Mouse (Mus musculus) stomach, postnatal 0 days (tissue): ENCODE results near the gene Git1.
"Not testable (repeated sequence)": the region's sequence is repeated elsewhere in the genome, so short reads cannot be mapped to it uniquely, and the experiment has no call there.

Experiments used
- CTCF ChIP-seq: IDR thresholded peaks from 2 replicates; pipeline ENCODE4 v1.5.1; 2016; ENCODE audit warnings: antibody characterized with exemption, low read depth, mild to moderate bottlenecking, moderate library complexity
- EP300 ChIP-seq: optimal IDR thresholded peaks from 2 replicates; pipeline ENCODE3; 2016; ENCODE audit warnings: antibody characterized with exemption

DNA sequence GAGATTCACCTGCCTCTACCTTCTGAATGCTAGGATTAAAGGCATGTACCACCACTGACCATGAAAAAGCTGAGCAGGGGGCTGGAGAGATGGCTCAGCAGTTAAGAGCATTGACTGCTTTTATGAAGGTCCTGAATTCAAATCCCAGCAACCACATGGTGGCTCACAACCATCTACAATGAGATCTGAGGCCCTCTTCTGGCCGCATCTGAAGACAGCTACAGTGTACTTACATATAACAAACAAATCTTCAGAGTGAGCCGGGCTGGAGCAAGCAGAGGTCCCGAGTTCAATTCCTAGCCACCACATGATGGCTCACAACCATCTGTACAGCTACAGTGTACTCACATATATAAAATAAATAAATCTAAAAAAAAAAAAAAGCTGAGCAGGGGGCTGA lies 35.1 kb downstream of the Git1 start:
- peak; percentile 20; the same call in 1 of the 2 replicates for TF ChIP-seq CTCF
- not testable (repeated sequence) for TF ChIP-seq EP300
